In genomic region chr2:158339948-158340564, GRCm38 (mm10) we compare ENCODE assay signal across 8 mouse cellular contexts. TPM values are rescaled to one million over a fixed set of nuclear protein-coding genes. Genes with fewer than 3 reads are reported as not detected.
A peak's percentile ranks its signal among the peaks of the same experiment; 100 is the strongest.
DNase-seq lines count a peak whose midpoint lies in the region; ATAC-seq and TF ChIP-seq lines count a peak whose summit lies in the region.
"Had no signal": no experiment of that assay in that cellular context is flagged by ENCODE, and none has a peak within 500 bp of the region (broad histone marks: within the 10 kb centered on the region; RNA-seq: fewer than 3 reads in every experiment).

No protein-coding gene starts in this region.

- no peaks in the 10 kb centered on the region for H3K27me3 ChIP-seq in embryonic facial prominence, embryonic 10.5 days (replicated peaks; ENCODE audit: low read depth, poor library complexity, severe bottlenecking)
- H3K27me3 ChIP-seq in hindbrain, embryonic 15.5 days: no peaks in the 10 kb centered on the region

- DNase-seq in right cerebral cortex, adult 18-20 months: peak; percentile 43
- no peak for DNase-seq in right cerebral cortex, postnatal 36 days (ENCODE audit: low spot score in 2 of 2)
- peak; percentile 72 for DNase-seq in embryonic facial prominence, embryonic 10.5 days (ENCODE audit: low spot score)
- peak; percentile 45 for DNase-seq in lung, adult 2 months
- DNase-seq in retina, postnatal 7 days (ENCODE audit: low read depth, low spot score): peak; percentile 61

- H3K4me3 ChIP-seq in embryonic facial prominence, embryonic 10.5 days: no peak overlapping the region
- no peak overlapping the region for H3K4me3 ChIP-seq in hindbrain, embryonic 15.5 days
- no peak overlapping the region for H3K4me3 ChIP-seq in lung, adult 2 months (replicated peaks; ENCODE audit: extremely low read depth, low read depth, low read length)
- H3K4me3 ChIP-seq: myocyte had no signal

- no peak overlapping the region for H3K27ac ChIP-seq in embryonic facial prominence, embryonic 10.5 days (replicated peaks)
- peak overlapping the region; percentile 40 for H3K27ac ChIP-seq in hindbrain, embryonic 15.5 days (replicated peaks)

- H3K36me3 ChIP-seq in embryonic facial prominence, embryonic 10.5 days (replicated peaks): no peaks in the 10 kb centered on the region
- no peaks in the 10 kb centered on the region for H3K36me3 ChIP-seq in hindbrain, embryonic 15.5 days

- 39% methylated on average over 11 of the region's 11 CpGs for WGBS in embryonic facial prominence, embryonic 10.5 days
- WGBS in hindbrain, embryonic 15.5 days: 29% methylated on average over 11 of the region's 11 CpGs
- 36% methylated on average over 11 of the region's 11 CpGs for WGBS in lung, adult 2 months

- peak; percentile 81 for TF ChIP-seq CTCF in lung, adult 2 months (IDR thresholded peaks at IDR 0.05; ENCODE audit: insufficient read depth, low read length)

- peak; percentile 59 for ATAC-seq in activated CD4-positive, CD25-positive, alpha-beta regulatory T cell, adult 4 months
- no peak; the same call in 1 of the 2 replicates for ATAC-seq in hindbrain, embryonic 15.5 days (ENCODE audit: low FRiP score, low read depth)

- no peak overlapping the region for H3K4me2 ChIP-seq in hindbrain, embryonic 15.5 days

- H3K9me3 ChIP-seq in embryonic facial prominence, embryonic 10.5 days: no peaks in the 10 kb centered on the region
- H3K9me3 ChIP-seq in hindbrain, embryonic 15.5 days: no peaks in the 10 kb centered on the region

- H3K9ac ChIP-seq in hindbrain, embryonic 15.5 days: no peak overlapping the region

- no peak for TF ChIP-seq POLR2A in lung, adult 2 months (IDR thresholded peaks at IDR 0.05; ENCODE audit: borderline replicate concordance, extremely low read depth, low read depth, low read length)

- H3K4me1 ChIP-seq in embryonic facial prominence, embryonic 10.5 days: peaks cover 9% of the 10 kb centered on the region; the same call in 1 of the 2 replicates
- H3K4me1 ChIP-seq in hindbrain, embryonic 15.5 days (replicated peaks): peaks cover 20% of the 10 kb centered on the region
- H3K4me1 ChIP-seq in lung, adult 2 months (ENCODE audit: control insufficient read depth, insufficient read depth, low read length): no peaks in the 10 kb centered on the region

RNA-seq across cellular contexts. Expression of gene Lbp, which starts 33.8 kb away (rescaled TPM):
- polyA plus RNA-seq in activated CD4-positive, CD25-positive, alpha-beta regulatory T cell, adult 4 months (2017; shearing (Covaris generic)): under 1 TPM; 0.37 to 0.41 TPM
- polyA plus RNA-seq in embryonic facial prominence, embryonic 10.5 days (2016; fragmentation: Nextera tagmentation; extraction: Ambion mirVana): 1.9 and 3.4 TPM in 2 replicates
- 5.4 and 6.8 TPM in 2 replicates for polyA plus RNA-seq in hindbrain, embryonic 15.5 days (2015; fragmentation: Nextera tagmentation; extraction: Ambion mirVana)
- 95.4 and 110 TPM in 2 replicates for polyA plus RNA-seq in lung, adult 2 months (2012; rRNA removed)

RNA-seq across cellular contexts. Expression of gene Snhg11, which starts 35.4 kb away (rescaled TPM):
- polyA plus RNA-seq in activated CD4-positive, CD25-positive, alpha-beta regulatory T cell, adult 4 months (2017; shearing (Covaris generic)): under 1 TPM in 1 of 2 experiments, not detected in 1; 0.11 TPM
- polyA plus RNA-seq in embryonic facial prominence, embryonic 10.5 days (2016; fragmentation: Nextera tagmentation; extraction: Ambion mirVana): 22.1 and 25.2 TPM in 2 replicates
- polyA plus RNA-seq in hindbrain, embryonic 15.5 days (2015; fragmentation: Nextera tagmentation; extraction: Ambion mirVana): 721 and 898 TPM in 2 replicates
- polyA plus RNA-seq in lung, adult 2 months (2012; rRNA removed): 10.6 and 12.7 TPM in 2 replicates
- polyA plus RNA-seq: myocyte had no signal

Comparison
In these comparisons a context has a peak if more than half of its experiments do, and no peak if none do; other contexts are left out.
1. DNase-seq: peak in right cerebral cortex, adult 18-20 months (single experiment), embryonic facial prominence, embryonic 10.5 days (single experiment), lung, adult 2 months (single experiment) and retina, postnatal 7 days (single experiment); none in right cerebral cortex, postnatal 36 days (0 of 2).
2. RNA of gene Lbp, which starts 33.8 kb away (polyA plus RNA-seq): 95.4 to 110 TPM in lung, adult 2 months; 5.4 to 6.8 TPM in hindbrain, embryonic 15.5 days, 1.9 to 3.4 TPM in embryonic facial prominence, embryonic 10.5 days and 0.37 to 0.41 TPM in activated CD4-positive, CD25-positive, alpha-beta regulatory T cell, adult 4 months; every median in the first group is over 10 times any median in the second.
3. RNA of gene Snhg11, which starts 35.4 kb away (polyA plus RNA-seq): 721 to 898 TPM in hindbrain, embryonic 15.5 days; 22.1 to 25.2 TPM in embryonic facial prominence, embryonic 10.5 days, 10.6 to 12.7 TPM in lung, adult 2 months and 0.11 TPM in activated CD4-positive, CD25-positive, alpha-beta regulatory T cell, adult 4 months; every median in the first group is over 10 times any median in the second.